Mouse (Mus musculus): ENCODE results near the gene Gm44805. TPM values are rescaled to one million over a fixed set of nuclear protein-coding genes. Genes with fewer than 3 reads are reported as not detected.
A peak's percentile ranks its signal among the peaks of the same experiment; 100 is the strongest.

Gm44805 gene
- polyA plus RNA-seq, 1 experiment from 2014 or later = not detected

DNA sequence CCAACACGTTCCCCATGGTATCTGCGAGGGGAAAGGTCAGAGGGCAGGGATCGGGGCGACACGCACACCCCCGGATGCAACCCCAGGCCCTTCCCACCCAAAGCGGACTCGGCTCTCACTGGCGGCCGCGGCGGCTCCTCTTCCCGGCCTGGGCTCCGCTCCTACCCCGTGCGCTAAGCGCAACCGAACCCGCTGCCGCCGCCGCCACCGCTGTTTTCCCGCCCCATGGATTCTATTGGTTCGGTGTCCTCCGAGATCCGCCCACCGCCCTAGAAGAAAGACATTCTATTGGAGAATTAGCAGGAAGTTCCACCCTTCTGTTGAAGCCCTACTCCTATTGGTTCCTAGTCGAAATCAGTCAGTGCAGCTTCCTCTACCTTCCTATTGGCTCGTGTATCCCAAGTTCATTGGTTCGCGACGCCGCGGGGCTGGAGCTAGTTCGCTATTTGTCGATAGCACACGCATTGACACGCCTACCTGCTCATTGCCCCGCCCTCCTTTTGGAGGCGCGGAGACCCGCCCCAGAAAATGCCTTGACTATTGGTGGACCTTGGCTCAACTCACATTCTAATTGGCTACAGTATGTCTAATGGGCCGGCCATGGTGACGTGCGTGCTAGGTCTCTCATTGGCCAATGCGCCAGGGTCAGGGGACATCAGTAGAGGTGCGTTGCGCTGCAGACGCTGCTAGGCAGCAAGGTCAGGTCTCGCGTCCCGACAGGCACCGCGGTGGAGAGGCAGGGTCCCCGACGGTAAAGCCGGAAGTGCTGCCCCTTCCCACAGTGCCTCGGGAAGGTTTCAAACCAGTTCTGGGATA, 34.2 kb upstream of the Gm44805 start, which contains the start of gene Tomm40:
Tomm40 (minus strand) TSS at position 200 of the 816 bp plus-strand sequence.
- DNase-seq (ENCODE audit: low spot score) (peak; percentile 100), ATAC-seq (peak; percentile 98)
- Histone ChIP-seq H3K36me3 (ENCODE audit: control insufficient read depth, insufficient read depth, low read length) (peaks cover 29% of the 10 kb centered on the region), H3K4me2 (ENCODE audit: low read length) (peak within 1 kb of the TSS; percentile 95), H3K9ac (ENCODE audit: low read length) (peak within 1 kb of the TSS; percentile 89), H3K27ac (ENCODE audit: low read depth, low read length) (peak within 1 kb of the TSS; percentile 84), H3K4me3 (ENCODE audit: low read depth, low read length) (peak within 1 kb of the TSS; percentile 98), H3K4me1 (ENCODE audit: control insufficient read depth, insufficient read depth, low read length) (peaks cover 10% of the 10 kb centered on the region), H3K27me3 (replicated peaks; ENCODE audit: control insufficient read depth, insufficient read depth, low read length) (no peaks in the 10 kb centered on the region), H3K9me3 (replicated peaks; ENCODE audit: control insufficient read depth, low read length) (no peaks in the 10 kb centered on the region)
- under 1% methylated on average over 56 of the region's 59 CpGs for WGBS

DNA sequence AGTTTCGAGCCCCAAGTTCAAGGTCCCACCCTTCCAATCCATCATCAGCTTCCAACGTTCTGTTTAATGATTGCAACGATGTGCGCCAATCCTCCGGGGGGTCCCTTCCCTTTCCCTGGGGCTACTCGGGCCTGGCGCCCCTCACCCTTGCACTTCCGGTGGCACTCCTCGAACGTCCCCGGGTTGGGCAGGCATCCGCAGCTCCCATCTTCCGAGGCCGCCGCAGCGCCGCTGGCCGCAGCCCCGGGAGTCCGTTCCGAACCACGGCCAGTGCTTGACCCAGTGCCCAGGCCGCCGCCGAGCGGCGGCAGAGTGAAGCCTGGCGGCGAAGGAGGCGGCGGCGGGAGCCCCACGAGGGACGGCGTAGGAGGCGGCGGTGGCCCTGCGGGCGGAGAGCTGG, 33.6 kb upstream of the Gm44805 start:
- Histone ChIP-seq H3K9me3 (replicated peaks; ENCODE audit: control insufficient read depth, low read length) (no peaks in the 10 kb centered on the region), H3K27me3 (replicated peaks; ENCODE audit: control insufficient read depth, insufficient read depth, low read length) (no peaks in the 10 kb centered on the region), H3K36me3 (ENCODE audit: control insufficient read depth, insufficient read depth, low read length) (peaks cover 35% of the 10 kb centered on the region), H3K4me2 (ENCODE audit: low read length) (peak overlapping the region; percentile 95), H3K27ac (ENCODE audit: low read depth, low read length) (peak overlapping the region; percentile 74), H3K4me3 (ENCODE audit: low read depth, low read length) (peak overlapping the region; percentile 98), H3K9ac (ENCODE audit: low read length) (peak overlapping the region; percentile 89), H3K4me1 (ENCODE audit: control insufficient read depth, insufficient read depth, low read length) (peaks cover 10% of the 10 kb centered on the region)
- DNase-seq (ENCODE audit: low spot score) (peak; percentile 3), ATAC-seq (no peak)
- WGBS = under 1% methylated on average over 38 of the region's 39 CpGs

DNA sequence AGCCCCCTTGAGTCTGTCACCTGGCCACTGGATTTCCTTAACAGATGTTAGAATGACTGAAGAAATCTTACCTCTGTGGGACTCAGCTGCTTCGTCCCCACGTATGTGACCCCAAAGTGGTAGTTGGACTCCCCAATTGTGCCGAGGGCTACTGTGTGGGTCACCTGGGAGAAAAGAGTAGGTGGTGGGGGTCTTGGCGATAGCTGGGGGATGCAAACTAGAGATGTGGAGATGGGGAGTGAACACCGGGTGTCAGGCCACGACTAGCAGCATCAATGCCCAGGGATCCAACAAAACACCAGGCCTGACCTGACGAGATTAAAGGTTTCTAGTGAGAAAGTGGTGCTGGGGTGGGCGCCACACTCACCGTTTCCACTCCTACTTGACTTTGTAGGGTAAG, 32.4 kb upstream of the Gm44805 start:
- H3K27me3 ChIP-seq (replicated peaks; ENCODE audit: control insufficient read depth, insufficient read depth, low read length) = no peaks in the 10 kb centered on the region
- no peak overlapping the region for H3K27ac ChIP-seq (ENCODE audit: low read depth, low read length)
- H3K9me3 ChIP-seq (replicated peaks; ENCODE audit: control insufficient read depth, low read length) = no peaks in the 10 kb centered on the region
- DNase-seq (ENCODE audit: low spot score) (no peak), ATAC-seq (no peak)
- H3K36me3 ChIP-seq (ENCODE audit: control insufficient read depth, insufficient read depth, low read length) = peaks cover 47% of the 10 kb centered on the region
- no peak overlapping the region for H3K9ac ChIP-seq (ENCODE audit: low read length)
- 89% methylated on average over 9 of the region's 9 CpGs for WGBS
- H3K4me3 ChIP-seq (ENCODE audit: low read depth, low read length) = no peak overlapping the region
- peaks cover 10% of the 10 kb centered on the region for H3K4me1 ChIP-seq (ENCODE audit: control insufficient read depth, insufficient read depth, low read length)
- H3K4me2 ChIP-seq (ENCODE audit: low read length) = no peak overlapping the region

DNA sequence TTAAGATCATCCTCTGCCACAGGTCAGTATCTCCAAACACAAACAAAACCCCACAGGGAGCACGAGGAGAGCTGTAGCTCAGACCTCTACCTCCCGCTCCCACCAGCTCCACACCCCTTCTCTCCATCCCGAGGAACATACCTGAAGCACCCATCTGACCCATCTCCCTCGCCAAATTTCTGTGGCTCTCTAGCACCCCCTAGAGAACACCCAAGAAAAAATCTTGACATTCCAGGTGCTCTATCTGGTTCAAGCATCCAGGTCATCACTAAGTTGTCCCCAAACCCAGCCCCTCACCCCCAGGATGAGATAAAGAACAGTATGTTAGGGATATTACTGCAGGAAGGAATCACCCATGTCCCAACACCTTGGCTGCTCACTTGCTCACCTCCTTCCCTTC, 32.0 kb upstream of the Gm44805 start:
- H3K27me3 ChIP-seq (replicated peaks; ENCODE audit: control insufficient read depth, insufficient read depth, low read length) = no peaks in the 10 kb centered on the region
- H3K9ac ChIP-seq (ENCODE audit: low read length) = no peak overlapping the region
- H3K4me3 ChIP-seq (ENCODE audit: low read depth, low read length) = no peak overlapping the region
- no peak for DNase-seq (ENCODE audit: low spot score)
- H3K4me2 ChIP-seq (ENCODE audit: low read length) = no peak overlapping the region
- peaks cover 50% of the 10 kb centered on the region for H3K36me3 ChIP-seq (ENCODE audit: control insufficient read depth, insufficient read depth, low read length)
- H3K4me1 ChIP-seq (ENCODE audit: control insufficient read depth, insufficient read depth, low read length) = peaks cover 10% of the 10 kb centered on the region
- no peak overlapping the region for H3K27ac ChIP-seq (ENCODE audit: low read depth, low read length)
- ATAC-seq = no peak
- no peaks in the 10 kb centered on the region for H3K9me3 ChIP-seq (replicated peaks; ENCODE audit: control insufficient read depth, low read length)
- 51% methylated on average over 4 of the region's 4 CpGs for WGBS

DNA sequence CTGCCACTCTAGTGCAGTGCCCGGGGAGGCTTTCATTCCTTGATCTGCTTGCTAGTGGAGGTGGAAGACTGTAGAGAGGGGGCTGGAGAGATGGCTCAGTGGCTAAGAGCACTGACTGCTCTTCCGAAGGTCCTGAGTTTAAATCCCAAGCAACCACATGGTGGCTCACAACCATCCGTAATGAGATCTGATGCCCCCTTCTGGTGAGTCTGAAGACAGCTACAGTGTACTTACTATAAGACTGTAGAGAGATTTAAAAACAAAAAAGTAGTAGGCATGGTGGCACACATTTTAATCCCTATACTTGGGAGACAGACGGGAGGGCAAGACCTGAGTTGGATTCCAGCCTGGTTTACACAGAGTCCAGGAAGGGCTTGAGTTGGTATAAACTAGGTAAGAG, 31.2 kb upstream of the Gm44805 start:
- Histone ChIP-seq H3K4me1 (ENCODE audit: control insufficient read depth, insufficient read depth, low read length) (peaks cover 10% of the 10 kb centered on the region), H3K9ac (ENCODE audit: low read length) (no peak overlapping the region), H3K4me2 (ENCODE audit: low read length) (no peak overlapping the region), H3K36me3 (ENCODE audit: control insufficient read depth, insufficient read depth, low read length) (peaks cover 55% of the 10 kb centered on the region), H3K27me3 (replicated peaks; ENCODE audit: control insufficient read depth, insufficient read depth, low read length) (no peaks in the 10 kb centered on the region), H3K9me3 (replicated peaks; ENCODE audit: control insufficient read depth, low read length) (no peaks in the 10 kb centered on the region), H3K27ac (ENCODE audit: low read depth, low read length) (no peak overlapping the region), H3K4me3 (ENCODE audit: low read depth, low read length) (no peak overlapping the region)
- ATAC-seq = no peak
- peak; percentile 37 for DNase-seq (ENCODE audit: low spot score)
- 72% methylated on average over 4 of the region's 4 CpGs for WGBS

DNA sequence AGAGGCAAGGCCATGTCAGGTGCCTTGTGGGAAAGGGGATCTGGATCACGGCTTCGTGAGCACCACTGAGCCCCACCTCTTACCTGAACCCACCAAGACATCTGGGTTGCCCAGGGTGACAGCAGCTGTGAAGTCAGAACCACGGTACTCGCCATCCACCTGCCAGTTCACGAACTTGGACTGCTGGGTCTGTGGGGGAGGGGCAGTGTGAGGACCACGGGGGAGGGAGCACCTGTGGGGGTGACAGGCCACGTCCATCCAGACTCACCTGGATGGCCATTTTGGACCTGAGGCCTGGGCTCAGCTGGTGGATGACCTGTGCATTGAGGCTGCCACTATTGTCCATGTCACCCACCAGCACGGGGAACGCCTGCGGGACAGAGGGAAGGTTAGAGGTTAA, 29.4 kb upstream of the Gm44805 start:
- Histone ChIP-seq H3K9me3 (replicated peaks; ENCODE audit: control insufficient read depth, low read length) (no peaks in the 10 kb centered on the region), H3K4me2 (ENCODE audit: low read length) (no peak overlapping the region), H3K27ac (ENCODE audit: low read depth, low read length) (no peak overlapping the region), H3K36me3 (ENCODE audit: control insufficient read depth, insufficient read depth, low read length) (peaks cover 59% of the 10 kb centered on the region), H3K4me1 (ENCODE audit: control insufficient read depth, insufficient read depth, low read length) (peaks cover 7% of the 10 kb centered on the region), H3K27me3 (replicated peaks; ENCODE audit: control insufficient read depth, insufficient read depth, low read length) (no peaks in the 10 kb centered on the region), H3K9ac (ENCODE audit: low read length) (no peak overlapping the region), H3K4me3 (ENCODE audit: low read depth, low read length) (no peak overlapping the region)
- no peak for ATAC-seq
- WGBS = 97% methylated on average over 10 of the region's 10 CpGs
- no peak for DNase-seq (ENCODE audit: low spot score)

DNA sequence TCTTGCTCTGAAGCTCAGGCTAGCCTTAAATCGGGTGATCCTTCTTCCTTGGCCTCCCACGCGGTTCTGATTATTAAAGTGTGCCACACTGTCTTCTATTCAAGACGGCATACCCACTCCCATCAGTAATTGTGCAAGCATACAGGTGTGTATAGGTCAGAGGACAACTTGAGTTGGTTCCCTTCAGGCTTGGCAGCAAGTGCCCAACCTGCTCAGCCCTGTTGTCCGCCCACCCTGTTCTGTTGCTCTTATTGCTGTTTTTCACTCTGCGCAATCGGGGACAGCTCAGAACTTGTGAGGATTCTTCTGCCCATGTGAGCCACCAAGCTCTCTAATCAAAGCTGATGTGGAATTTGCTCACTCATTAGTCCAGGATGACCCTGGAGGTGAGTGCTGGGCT, 24.0 kb upstream of the Gm44805 start:
- H3K4me1 ChIP-seq (ENCODE audit: control insufficient read depth, insufficient read depth, low read length) = no peaks in the 10 kb centered on the region
- no peaks in the 10 kb centered on the region for H3K9me3 ChIP-seq (replicated peaks; ENCODE audit: control insufficient read depth, low read length)
- H3K27me3 ChIP-seq (replicated peaks; ENCODE audit: control insufficient read depth, insufficient read depth, low read length) = no peaks in the 10 kb centered on the region
- H3K4me3 ChIP-seq (ENCODE audit: low read depth, low read length) = no peak overlapping the region
- ATAC-seq (no peak), DNase-seq (ENCODE audit: low spot score) (no peak)
- H3K36me3 ChIP-seq (ENCODE audit: control insufficient read depth, insufficient read depth, low read length) = peaks cover 52% of the 10 kb centered on the region
- no peak overlapping the region for H3K4me2 ChIP-seq (ENCODE audit: low read length)
- H3K9ac ChIP-seq (ENCODE audit: low read length) = no peak overlapping the region
- 95% methylated on average over 7 of the region's 7 CpGs for WGBS
- no peak overlapping the region for H3K27ac ChIP-seq (ENCODE audit: low read depth, low read length)

DNA sequence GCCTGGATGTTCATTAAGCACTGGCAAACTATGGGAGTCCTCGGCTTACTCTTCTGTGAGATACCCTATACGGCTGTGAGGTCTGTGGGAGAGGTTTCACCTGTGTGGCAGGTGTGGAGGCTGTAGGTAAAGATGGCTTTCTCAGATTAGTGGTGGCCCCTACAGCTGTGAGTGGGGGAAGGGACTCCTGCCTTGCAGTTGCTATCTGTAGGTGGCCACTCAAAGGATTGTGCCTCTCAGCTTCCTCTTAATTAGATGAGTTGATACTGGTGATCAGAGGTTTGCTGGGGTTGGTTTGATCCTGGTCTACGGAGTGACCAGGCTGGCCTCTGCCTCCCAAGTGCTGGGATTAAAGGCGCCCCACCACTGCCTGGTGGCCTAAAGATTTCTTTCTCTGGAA, 23.3 kb upstream of the Gm44805 start:
- Histone ChIP-seq H3K4me1 (ENCODE audit: control insufficient read depth, insufficient read depth, low read length) (no peaks in the 10 kb centered on the region), H3K4me2 (ENCODE audit: low read length) (no peak overlapping the region), H3K9ac (ENCODE audit: low read length) (no peak overlapping the region), H3K4me3 (ENCODE audit: low read depth, low read length) (no peak overlapping the region), H3K9me3 (replicated peaks; ENCODE audit: control insufficient read depth, low read length) (no peaks in the 10 kb centered on the region), H3K36me3 (ENCODE audit: control insufficient read depth, insufficient read depth, low read length) (peaks cover 44% of the 10 kb centered on the region), H3K27me3 (replicated peaks; ENCODE audit: control insufficient read depth, insufficient read depth, low read length) (no peaks in the 10 kb centered on the region), H3K27ac (ENCODE audit: low read depth, low read length) (no peak overlapping the region)
- DNase-seq (ENCODE audit: low spot score) = no peak
- WGBS = 91% methylated on average over 4 of the region's 4 CpGs
- ATAC-seq = no peak

DNA sequence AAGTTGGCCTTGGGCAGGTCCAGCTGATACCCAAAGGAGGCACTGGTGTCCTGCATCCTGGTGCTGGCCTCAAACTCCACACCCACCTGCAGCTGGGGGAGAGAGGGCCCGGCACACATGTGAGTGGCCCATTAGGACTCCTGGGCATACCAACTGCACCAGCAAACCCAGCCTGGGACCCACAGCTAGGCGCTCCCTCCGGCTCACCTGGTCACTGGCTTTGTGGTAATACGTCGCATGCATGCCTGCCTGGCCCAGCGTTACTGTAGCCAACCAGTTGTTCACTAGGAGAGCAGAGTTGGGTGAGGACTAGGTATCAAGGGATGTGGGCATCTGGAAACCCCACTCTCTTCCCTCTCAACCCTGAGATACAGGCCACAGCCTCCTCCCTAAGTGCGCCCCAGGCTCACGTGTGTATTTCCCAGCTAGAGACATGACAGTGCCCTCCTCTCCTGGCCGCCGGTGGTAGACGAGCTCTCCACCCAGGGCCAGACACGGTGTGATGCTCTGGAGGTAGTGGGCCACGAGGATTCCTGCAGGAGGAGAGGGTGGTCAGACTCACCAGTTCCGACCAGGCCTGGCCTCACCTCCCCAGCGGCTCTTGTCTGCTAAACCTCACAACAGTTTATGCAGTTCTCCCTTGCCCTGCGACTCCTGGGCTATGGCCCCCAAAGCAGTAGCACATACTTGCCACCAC, 21.8 kb upstream of the Gm44805 start:
- H3K36me3 ChIP-seq (ENCODE audit: control insufficient read depth, insufficient read depth, low read length) = peaks cover 31% of the 10 kb centered on the region
- WGBS = 96% methylated on average over 16 of the region's 16 CpGs

More for the DNA sequence above, 21.8 kb upstream of the Gm44805 start:
- H3K4me3 ChIP-seq (ENCODE audit: low read depth, low read length) = no peak overlapping the region
- H3K4me2 ChIP-seq (ENCODE audit: low read length) = no peak overlapping the region
- H3K9ac ChIP-seq (ENCODE audit: low read length) = no peak overlapping the region
- peaks cover 4% of the 10 kb centered on the region; the same call in 1 of the 2 replicates for H3K4me1 ChIP-seq (ENCODE audit: control insufficient read depth, insufficient read depth, low read length)
- H3K9me3 ChIP-seq (replicated peaks; ENCODE audit: control insufficient read depth, low read length) = no peaks in the 10 kb centered on the region
- ATAC-seq (no peak), DNase-seq (ENCODE audit: low spot score) (no peak)
- H3K27ac ChIP-seq (ENCODE audit: low read depth, low read length) = no peak overlapping the region
- H3K27me3 ChIP-seq (replicated peaks; ENCODE audit: control insufficient read depth, insufficient read depth, low read length) = no peaks in the 10 kb centered on the region

All from forebrain, embryonic 14.5 days (tissue).